Mouse (Mus musculus) v-Abl transformed pro-B cells (cell line): ENCODE data around the gene Otub2.
"Not testable (repeated sequence)": the region's sequence is repeated elsewhere in the genome, so short reads cannot be mapped to it uniquely, and the experiment has no call there.

ENCODE experiments used
- in situ Hi-C, 2 experiments: fragments of 400-800 bp; cut with MboI; formaldehyde crosslinking; loops; one replicate each; pipeline ENCODE4 v1.15.1; 2025; ENCODE audit not compliant: unreplicated experiment in 2 of 2

Otub2 gene

DNA sequence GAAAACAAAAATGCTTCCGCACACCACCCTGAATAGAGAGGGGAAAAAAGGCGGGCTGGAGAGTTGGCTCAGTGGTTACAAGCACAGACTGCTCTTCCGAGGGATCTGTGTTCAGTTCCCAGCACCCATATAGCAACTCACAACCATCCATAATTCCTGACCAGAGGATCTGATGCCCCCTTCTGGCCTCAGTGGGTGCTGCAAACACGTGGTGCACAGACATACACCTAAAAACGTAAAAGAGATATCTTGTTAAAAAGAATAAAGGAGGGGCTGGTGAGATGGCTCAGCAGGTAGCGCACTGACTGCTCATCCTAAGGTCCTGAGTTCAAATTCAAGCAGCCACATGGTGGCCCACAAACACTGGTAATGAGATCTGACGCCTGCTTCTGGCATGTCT is 38.2 kb downstream of the Otub2 start:
- in situ Hi-C loops: loop anchor here (5.0 to 10.0 kb wide), 2 partner anchors 66 to 672 kb away; partner anchors contain the start of genes Gm20604 (in 1 of the 2), Gm28051 (in 1 of the 2), Gon7 (in 1 of the 2) and Ubr7 (in 1 of the 2)

DNA sequence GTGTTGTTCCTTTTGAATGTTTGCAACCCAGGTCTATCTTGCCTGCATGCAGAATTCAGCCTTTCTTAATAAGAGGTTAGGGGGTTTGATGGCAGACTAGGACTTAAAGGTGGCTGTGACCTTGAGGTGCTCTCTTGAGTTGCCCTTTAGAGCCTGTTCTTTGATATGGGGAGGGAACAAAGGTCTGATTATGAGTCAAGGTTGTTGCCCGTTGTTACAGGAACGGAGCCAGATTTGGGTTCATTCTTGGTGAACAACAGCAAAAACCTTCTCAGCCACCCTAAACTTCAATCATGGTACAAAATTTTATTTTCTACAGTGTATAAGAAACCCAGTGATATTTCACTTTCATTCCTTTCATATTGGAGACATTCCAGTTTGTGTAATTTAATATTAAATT is 44.9 kb downstream of the Otub2 start:
- in situ Hi-C loops: no loop called here

DNA sequence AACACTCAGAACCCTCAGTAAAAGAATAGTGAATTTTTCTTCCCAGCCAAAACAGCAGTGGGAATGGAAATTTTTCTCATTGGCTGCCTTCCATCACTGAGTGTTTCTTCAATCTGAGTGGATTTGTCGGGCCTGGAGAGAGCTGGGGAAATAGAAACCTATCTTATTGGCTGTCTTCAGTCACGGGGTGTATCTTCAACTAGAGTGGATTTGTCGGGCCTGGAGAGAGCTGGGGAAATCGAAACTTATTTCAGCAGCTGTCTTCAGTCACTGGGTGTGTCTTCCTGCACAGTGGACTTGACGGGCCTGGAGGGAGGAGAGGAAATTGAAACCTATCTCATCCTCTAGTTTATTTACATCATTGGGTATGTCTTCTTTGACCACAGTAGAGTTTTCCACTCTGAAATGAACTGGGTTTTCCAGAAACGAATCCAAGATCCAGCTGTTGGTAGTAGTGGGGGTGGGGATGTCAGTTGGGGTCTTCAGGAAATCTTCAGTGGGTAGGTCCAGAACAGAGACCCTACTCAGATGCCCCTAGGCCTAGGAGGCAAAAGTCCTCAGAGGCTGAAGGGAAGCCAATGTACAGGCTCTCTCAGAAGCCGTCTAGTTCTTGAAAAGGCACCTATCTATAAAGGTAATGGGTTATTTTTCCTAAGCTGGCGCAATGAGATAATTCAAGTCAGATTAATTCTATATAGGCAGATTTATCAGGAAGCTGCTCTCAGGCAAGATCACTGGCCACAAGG is 45.7 kb downstream of the Otub2 start, which contains the start of gene Ifi27:
TSS of gene Ifi27 (plus strand) at position 226 of the 746 bp plus-strand sequence.
- in situ Hi-C loops: no loop called here

DNA sequence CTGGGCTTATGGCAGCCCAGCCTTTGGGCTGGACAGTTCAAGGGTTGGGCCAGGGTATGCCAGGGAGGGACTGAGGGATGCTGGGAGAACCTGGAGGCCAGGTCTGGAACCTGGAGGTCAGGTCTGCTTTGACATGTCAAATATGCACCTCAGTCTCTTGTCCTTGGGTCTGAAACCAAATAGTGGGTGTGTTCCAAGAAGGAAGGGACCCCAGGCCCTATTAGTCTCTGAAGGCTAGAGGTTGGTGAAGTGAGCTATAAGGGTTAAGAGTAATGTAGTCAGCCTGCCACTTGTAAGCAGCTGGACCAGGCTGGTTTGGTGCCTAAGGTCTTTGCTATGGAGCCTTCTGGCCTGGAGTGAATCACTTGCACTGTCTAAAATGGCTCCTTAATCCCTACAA is 46.4 kb downstream of the Otub2 start:
- in situ Hi-C loops: no loop called here

DNA sequence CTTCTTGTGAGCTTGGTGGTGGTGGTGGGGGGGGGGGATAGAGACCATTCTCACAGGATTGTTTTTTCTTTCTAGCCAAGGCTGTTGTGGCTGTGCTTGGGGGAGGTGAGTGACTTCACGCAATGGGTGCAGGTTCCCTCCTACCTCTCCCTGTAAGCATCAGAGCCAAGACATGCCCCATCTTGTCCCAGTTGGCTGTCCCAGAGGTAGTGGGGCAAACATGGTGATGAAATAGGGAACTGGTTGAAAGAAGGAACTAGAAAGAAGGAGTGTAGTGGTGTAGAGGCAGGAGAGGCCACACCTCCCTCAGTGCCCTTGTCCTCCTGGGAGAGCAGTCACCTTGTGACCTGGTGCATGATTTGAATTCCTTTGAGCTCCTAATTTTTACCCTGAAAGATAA is 49.1 kb downstream of the Otub2 start:
- in situ Hi-C loops: no loop called here

DNA sequence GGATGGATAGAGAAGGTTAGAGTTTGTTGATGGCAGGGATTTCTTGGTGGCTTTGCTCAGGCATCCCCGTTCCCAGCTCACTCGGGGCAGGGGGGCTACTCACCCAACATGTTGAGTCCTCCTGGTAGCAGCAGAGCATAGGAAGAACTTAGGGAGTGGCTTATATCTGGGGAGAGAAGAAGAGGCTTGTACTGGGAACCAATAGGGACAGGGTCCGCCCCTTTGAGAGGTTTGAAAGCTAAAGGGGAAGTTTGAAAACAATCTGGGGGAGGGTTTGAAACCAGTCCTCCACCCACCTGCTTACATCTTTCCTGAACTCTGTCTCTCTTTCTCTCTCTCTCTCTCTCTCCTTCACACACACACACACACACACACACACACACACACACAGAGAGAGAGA is 55.0 kb downstream of the Otub2 start, which contains the start of gene Ifi27l2a:
TSS of gene Ifi27l2a (minus strand) at position 157 of the 400 bp plus-strand sequence.
- in situ Hi-C loops: no loop called here

DNA sequence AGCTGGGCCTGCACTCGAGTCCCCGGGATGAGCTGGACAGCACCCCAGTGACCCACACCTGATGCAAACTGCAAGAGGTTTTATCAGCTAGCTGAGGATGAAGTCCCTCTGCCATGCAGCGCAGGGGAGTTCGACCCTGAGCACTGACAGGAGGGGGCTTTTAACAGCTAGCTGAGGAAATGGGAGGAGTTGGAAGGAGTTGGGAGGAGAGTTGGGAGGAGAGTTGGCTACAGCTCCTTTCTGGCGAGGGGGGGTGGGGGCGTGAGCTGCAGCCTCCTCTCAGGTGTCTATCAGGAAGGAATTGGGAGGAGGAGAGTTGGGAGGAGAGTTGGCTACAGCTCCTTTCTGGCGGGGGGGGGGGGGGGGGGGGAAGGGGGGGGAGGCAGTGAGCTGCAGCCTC is 55.8 kb downstream of the Otub2 start:
- in situ Hi-C loops: not testable (repeated sequence)

DNA sequence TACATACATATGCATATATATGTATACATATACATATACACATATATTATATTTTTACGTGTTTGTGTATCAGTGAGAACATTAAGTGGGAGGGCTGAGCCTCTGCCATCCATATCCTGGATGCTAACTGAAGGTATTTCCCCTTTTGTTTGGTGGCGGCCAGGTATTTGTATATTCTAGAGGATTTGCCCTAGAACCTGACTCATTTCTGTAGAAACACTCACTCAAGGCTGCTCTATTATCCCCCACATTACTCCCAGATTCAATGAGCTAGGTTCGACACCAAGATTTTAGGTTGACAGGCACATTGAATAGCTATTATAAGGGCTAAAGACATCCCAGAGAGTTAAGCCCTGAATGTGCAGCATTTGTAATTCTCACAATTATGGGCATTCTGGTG is 56.6 kb downstream of the Otub2 start:
- in situ Hi-C loops: no loop called here

DNA sequence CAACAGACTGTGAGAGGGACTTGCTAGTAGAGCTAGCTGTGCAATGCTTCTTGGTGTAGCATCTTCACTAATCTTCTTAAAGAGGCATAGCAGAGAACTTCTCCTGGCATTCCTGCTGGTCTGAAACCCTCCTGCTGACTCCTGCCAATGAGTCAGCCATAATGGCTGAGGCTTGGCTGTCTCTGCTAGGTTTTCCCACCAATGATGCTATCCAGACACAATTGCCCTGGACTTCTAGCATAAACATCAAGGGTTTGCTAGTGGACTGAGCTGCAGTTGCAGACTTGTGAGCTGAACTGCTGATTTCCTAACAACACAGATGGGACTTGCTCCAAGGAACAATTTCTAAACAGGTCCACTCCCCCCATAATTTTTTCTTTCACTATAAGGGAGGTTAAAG is 64.9 kb downstream of the Otub2 start:
- in situ Hi-C loops: no loop called here
